Mouse (Mus musculus) neural tube, embryonic 15.5 days (tissue): ENCODE measurements around the gene Scamp2. TPM values are rescaled to one million over a fixed set of nuclear protein-coding genes. Genes with fewer than 3 reads are reported as not detected.

ENCODE experiments used
- ATAC-seq: fragments of 200-750 bp; cut with Nextera tagmentation; 2 replicates; pipeline ENCODE4 v1.8.0; 2017; ENCODE audit warnings: mild to moderate bottlenecking, moderate TSS enrichment, moderate library complexity; ENCODE audit not compliant: low FRiP score
- H3K27ac ChIP-seq: fragments of 300-500 bp; sonication (generic); replicated peaks from 2 replicates; pipeline ENCODE4 v1.5.1; 2015; ENCODE audit warnings: mild to moderate bottlenecking, inconsistent platforms
- H3K27me3 ChIP-seq: fragments of 300-500 bp; sonication (generic); replicated peaks from 2 replicates; pipeline ENCODE4 v1.6.1; 2015; ENCODE audit warnings: inconsistent platforms
- H3K36me3 ChIP-seq: fragments of 300-500 bp; sonication (generic); 2 replicates; pipeline ENCODE4 v1.6.1; 2015; ENCODE audit warnings: inconsistent platforms
- H3K4me1 ChIP-seq: fragments of 300-500 bp; sonication (generic); 2 replicates; pipeline ENCODE4 v1.6.1; 2015; ENCODE audit warnings: inconsistent platforms
- H3K4me2 ChIP-seq: fragments of 300-500 bp; sonication (generic); 2 replicates; pipeline ENCODE4 v1.6.1; 2015; ENCODE audit warnings: inconsistent platforms, mild to moderate bottlenecking, moderate library complexity
- H3K4me3 ChIP-seq: fragments of 300-500 bp; sonication (generic); replicated peaks from 2 replicates; pipeline ENCODE4 v1.5.1; 2015; ENCODE audit warnings: mild to moderate bottlenecking, inconsistent platforms
- H3K9ac ChIP-seq: fragments of 300-500 bp; sonication (generic); replicated peaks from 2 replicates; pipeline ENCODE4 v1.6.1; 2015; ENCODE audit warnings: mild to moderate bottlenecking, inconsistent platforms
- H3K9me3 ChIP-seq: fragments of 300-500 bp; sonication (generic); replicated peaks from 2 replicates; pipeline ENCODE4 v1.6.1; 2016; ENCODE audit warnings: inconsistent platforms
- WGBS: fragments of 180-500 bp; shearing (Covaris S2); methylation state at CpG from one replicate; pipeline ENCODE4 v1.1.7; 2015; ENCODE audit warnings: mixed read lengths; 5-methylcytosine and 5-hydroxymethylcytosine counted together
- polyA plus RNA-seq: library from polyadenylated mRNA; unstranded; fragments of >200 nt; fragmentation: Nextera tagmentation; extraction: Ambion mirVana; gene quantifications from 2 replicates; pipeline ENCODE4 v1.2.1, GENCODE M21; 2015

Scamp2 gene
- polyA plus RNA-seq, 1 experiment from 2014 or later, result 43.5 TPM

- Histone ChIP-seq H3K27ac (no peak overlapping the region), H3K4me1 (peaks cover 20% of the 10 kb centered on the region; the same call in 1 of the 2 replicates), H3K27me3 (peaks cover 13% of the 10 kb centered on the region), H3K9ac (no peak overlapping the region), H3K4me3 (no peak overlapping the region), H3K4me2 (no peak overlapping the region), H3K9me3 (no peaks in the 10 kb centered on the region), H3K36me3 (peaks cover 6% of the 10 kb centered on the region; the same call in 1 of the 2 replicates)
- WGBS, result 16% methylated on average over 3 of the region's 3 CpGs
- ATAC-seq, result no peak
These were observed 40.0 kb downstream of the Scamp2 start for GRCm38 (mm10) chr9:57600620-57601352.

DNA sequence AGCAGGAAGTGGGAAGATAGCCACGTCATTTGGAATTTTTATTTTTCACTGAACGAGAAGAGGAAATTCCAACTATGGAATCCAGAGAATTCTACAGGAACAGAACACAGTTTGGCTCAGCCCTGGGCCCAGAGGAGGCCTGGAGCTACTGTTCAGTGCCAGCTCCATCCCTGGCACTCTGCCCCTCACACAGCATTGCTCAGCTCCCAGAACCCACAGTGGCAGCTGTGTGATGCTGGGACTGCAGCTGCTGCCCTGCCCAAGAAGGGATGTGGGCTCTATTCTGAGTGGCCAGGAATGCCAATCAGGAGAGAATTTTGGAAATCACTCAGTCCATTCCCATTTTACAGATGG lies 40.6 kb downstream of the Scamp2 start:
- no peaks in the 10 kb centered on the region for H3K9me3 ChIP-seq
- peaks cover 26% of the 10 kb centered on the region for H3K4me1 ChIP-seq
- peaks cover 3% of the 10 kb centered on the region; the same call in 1 of the 2 replicates for H3K36me3 ChIP-seq
- peak overlapping the region; percentile 51; the same call in 1 of the 2 replicates for H3K27ac ChIP-seq
- no peak overlapping the region for H3K9ac ChIP-seq
- peaks cover 18% of the 10 kb centered on the region for H3K27me3 ChIP-seq
- H3K4me3 ChIP-seq, result no peak overlapping the region
- ATAC-seq, result 0 out of 2 replicates have a peak, but pooled peaks have one; percentile 33
- WGBS, result 67% methylated on average over 2 of the region's 2 CpGs
- no peak overlapping the region for H3K4me2 ChIP-seq

- Histone ChIP-seq H3K27ac (no peak overlapping the region), H3K27me3 (peaks cover 23% of the 10 kb centered on the region), H3K36me3 (no peaks in the 10 kb centered on the region), H3K9ac (no peak overlapping the region), H3K4me3 (no peak overlapping the region), H3K4me2 (no peak overlapping the region), H3K4me1 (peaks cover 30% of the 10 kb centered on the region), H3K9me3 (no peaks in the 10 kb centered on the region)
- 68% methylated on average over 8 of the region's 8 CpGs for WGBS
- ATAC-seq, result no peak
These were observed 41.4 kb downstream of the Scamp2 start for GRCm38 (mm10) chr9:57602098-57602497.

DNA sequence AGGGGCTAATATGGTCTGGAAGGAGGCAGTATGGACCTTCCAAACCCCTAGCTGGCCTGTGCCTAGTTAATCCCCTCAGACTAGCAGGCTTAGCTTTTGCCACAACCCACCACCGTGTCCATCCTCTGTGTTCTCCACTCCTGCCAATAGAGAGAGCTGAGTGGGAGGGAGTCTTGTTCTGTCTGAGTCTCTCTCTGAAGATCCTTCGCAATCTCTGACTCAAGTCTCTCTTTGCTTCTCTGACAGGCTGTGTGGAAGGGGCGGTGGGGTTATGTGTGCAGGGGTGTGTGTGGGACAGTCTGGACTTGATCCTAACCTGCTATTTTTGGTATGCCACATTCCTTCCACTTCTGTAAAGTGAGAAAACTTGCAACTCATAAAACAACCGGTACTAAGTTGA lies 44.1 kb downstream of the Scamp2 start:
- Histone ChIP-seq H3K9me3 (no peaks in the 10 kb centered on the region), H3K27me3 (peaks cover 28% of the 10 kb centered on the region), H3K4me2 (no peak overlapping the region), H3K4me1 (peaks cover 18% of the 10 kb centered on the region), H3K36me3 (no peaks in the 10 kb centered on the region), H3K4me3 (no peak overlapping the region), H3K27ac (no peak overlapping the region), H3K9ac (no peak overlapping the region)
- 86% methylated on average over 4 of the region's 4 CpGs for WGBS
- no peak for ATAC-seq

- no peak overlapping the region for H3K9ac ChIP-seq
- no peak overlapping the region for H3K27ac ChIP-seq
- WGBS, result 28% methylated on average over 9 of the region's 9 CpGs
- H3K27me3 ChIP-seq, result peaks cover 28% of the 10 kb centered on the region
- no peaks in the 10 kb centered on the region for H3K9me3 ChIP-seq
- peaks cover 18% of the 10 kb centered on the region for H3K4me1 ChIP-seq
- H3K4me2 ChIP-seq, result no peak overlapping the region
- ATAC-seq, result no peak
- H3K36me3 ChIP-seq, result no peaks in the 10 kb centered on the region
- H3K4me3 ChIP-seq, result no peak overlapping the region
These were observed 44.8 kb downstream of the Scamp2 start for GRCm38 (mm10) chr9:57605503-57605902.

DNA sequence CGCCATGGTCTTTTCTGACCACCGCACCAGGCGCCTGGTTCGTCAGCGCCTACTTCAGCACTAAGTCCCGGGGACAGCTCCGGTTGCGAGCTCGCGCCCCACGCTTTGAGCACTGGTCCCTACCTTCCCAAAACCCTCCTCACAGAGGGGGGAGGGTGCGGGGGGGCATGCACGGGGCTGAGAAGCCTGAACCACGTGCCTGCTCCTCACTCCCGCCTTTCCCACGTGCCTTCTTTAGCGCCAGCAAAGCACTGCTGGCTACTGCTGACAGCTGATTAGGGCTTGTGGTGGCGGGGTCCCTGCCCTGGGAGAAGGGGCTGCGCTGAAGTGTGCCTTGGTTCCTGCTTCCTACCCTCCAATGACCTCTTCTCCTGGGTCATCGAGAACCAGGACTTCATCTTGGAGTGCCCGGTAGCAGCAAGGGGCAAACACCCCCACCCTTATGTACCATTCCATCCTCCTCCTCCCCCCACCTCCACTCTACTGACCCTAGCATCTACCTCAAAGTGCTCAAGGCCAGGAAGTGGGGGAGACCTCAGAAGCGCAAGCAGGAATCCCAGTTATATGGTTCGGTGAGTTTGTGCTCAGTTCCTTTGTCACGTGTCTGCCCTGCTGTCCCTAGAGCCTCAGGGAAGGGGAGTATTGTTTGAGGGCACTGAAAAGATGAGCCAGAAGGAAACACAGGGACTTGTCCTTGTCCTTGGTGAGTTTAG lies 45.6 kb downstream of the Scamp2 start, which contains the start of gene Cplx3:
Gene Cplx3, minus strand, starts transcription at position 143 of the 713 bp plus-strand sequence.
- Histone ChIP-seq H3K27ac (no peak within 1 kb of the TSS), H3K36me3 (no peaks in the 10 kb centered on the region), H3K9me3 (no peaks in the 10 kb centered on the region), H3K4me1 (peaks cover 13% of the 10 kb centered on the region), H3K9ac (0 out of 2 replicates have a peak within 1 kb of the TSS, but pooled peaks have one; percentile 17), H3K4me3 (peak within 1 kb of the TSS; percentile 26), H3K27me3 (peaks cover 28% of the 10 kb centered on the region), H3K4me2 (peak within 1 kb of the TSS; percentile 54)
- WGBS, result 4% methylated on average over 24 of the region's 24 CpGs
- 0 out of 2 replicates have a peak, but pooled peaks have one; percentile 39 for ATAC-seq

DNA sequence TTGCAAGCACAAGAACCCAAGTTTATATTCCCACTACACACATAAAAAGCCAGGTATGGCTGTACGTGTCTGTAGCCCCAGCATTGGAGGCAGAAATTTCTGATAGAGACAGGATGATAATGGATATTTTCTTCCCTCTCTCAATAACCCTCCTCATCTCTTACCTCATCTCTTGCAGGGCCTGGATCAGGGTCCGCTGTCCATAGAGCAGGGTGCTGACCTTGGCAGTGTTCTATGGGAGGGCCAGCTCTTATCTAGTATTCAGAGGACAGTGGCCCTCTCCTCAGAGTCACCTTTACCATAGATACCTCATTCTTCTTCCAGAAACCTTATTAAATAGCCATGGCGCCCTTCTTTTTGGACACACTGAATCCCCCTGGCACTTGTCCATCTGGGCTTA lies 49.1 kb downstream of the Scamp2 start:
- ATAC-seq, result no peak
- Histone ChIP-seq H3K4me2 (no peak overlapping the region), H3K9ac (no peak overlapping the region), H3K4me1 (peaks cover 10% of the 10 kb centered on the region), H3K9me3 (no peaks in the 10 kb centered on the region), H3K27ac (no peak overlapping the region), H3K27me3 (peaks cover 24% of the 10 kb centered on the region), H3K36me3 (no peaks in the 10 kb centered on the region), H3K4me3 (no peak overlapping the region)
- 71% methylated on average over 3 of the region's 3 CpGs for WGBS

DNA sequence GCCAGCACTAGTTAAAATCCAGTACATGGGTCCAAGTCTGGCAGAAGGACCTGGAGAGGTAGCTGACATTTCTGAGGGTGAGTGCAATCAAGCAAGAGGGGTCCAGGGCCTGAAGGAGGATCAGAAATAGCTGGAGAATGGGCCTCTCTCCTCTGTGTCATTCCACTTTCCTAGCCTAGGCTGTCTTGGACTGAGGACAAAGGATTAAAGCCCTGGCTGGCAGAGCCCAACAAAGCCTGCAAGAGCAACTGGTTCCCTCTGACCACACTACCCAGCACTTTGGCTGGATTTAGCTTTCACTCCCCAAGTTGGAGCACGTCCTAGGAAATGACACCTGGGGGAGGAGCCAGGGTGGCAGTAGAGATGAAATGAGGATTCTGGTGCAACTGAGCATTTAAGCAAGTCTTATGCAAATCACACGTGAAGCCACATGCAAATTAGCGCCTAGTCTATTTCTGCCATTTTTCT lies 49.6 kb downstream of the Scamp2 start:
- H3K4me1 ChIP-seq, result peaks cover 10% of the 10 kb centered on the region
- ATAC-seq, result no peak
- peaks cover 19% of the 10 kb centered on the region for H3K27me3 ChIP-seq
- no peak overlapping the region for H3K4me3 ChIP-seq
- no peak overlapping the region for H3K27ac ChIP-seq
- H3K4me2 ChIP-seq, result no peak overlapping the region
- H3K36me3 ChIP-seq, result no peaks in the 10 kb centered on the region
- H3K9me3 ChIP-seq, result no peaks in the 10 kb centered on the region
- no peak overlapping the region for H3K9ac ChIP-seq
- WGBS, result 52% methylated on average over 3 of the region's 3 CpGs

GRCm38 (mm10) chr9:57612587-57612986 lies 51.8 kb downstream of the Scamp2 start:
- Histone ChIP-seq H3K9ac (no peak overlapping the region), H3K4me3 (no peak overlapping the region), H3K4me1 (no peaks in the 10 kb centered on the region), H3K27ac (no peak overlapping the region), H3K4me2 (no peak overlapping the region), H3K9me3 (no peaks in the 10 kb centered on the region), H3K27me3 (peaks cover 6% of the 10 kb centered on the region; the same call in 1 of the 2 replicates), H3K36me3 (no peaks in the 10 kb centered on the region)
- 88% methylated on average over 7 of the region's 7 CpGs for WGBS
- no peak for ATAC-seq

GRCm38 (mm10) chr9:57613975-57614374 lies 53.2 kb downstream of the Scamp2 start:
- Histone ChIP-seq H3K4me3 (no peak overlapping the region), H3K4me1 (no peaks in the 10 kb centered on the region), H3K27ac (no peak overlapping the region), H3K9ac (no peak overlapping the region), H3K36me3 (no peaks in the 10 kb centered on the region), H3K4me2 (no peak overlapping the region), H3K9me3 (no peaks in the 10 kb centered on the region), H3K27me3 (no peaks in the 10 kb centered on the region)
- ATAC-seq, result no peak
- 76% methylated on average over 7 of the region's 7 CpGs for WGBS

DNA sequence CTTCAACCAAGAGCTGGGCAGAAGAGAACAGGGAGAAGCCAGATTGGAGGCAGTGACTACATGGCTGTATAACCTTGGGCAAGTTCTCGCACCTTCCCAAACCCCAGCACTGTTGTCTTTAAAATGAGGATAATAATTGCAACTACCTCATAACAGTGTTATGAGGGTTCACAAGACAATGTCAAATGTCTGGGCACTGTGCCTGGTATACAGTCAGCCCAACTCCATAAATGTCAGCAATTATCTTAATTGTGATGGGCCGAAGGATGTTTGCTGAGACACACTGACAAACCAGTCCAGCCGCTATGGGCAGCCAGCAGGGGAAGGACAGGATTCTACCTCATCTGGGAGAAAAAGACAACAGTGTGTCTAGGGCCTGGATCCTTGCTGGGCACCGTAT lies 54.0 kb downstream of the Scamp2 start:
- H3K27ac ChIP-seq, result no peak overlapping the region
- no peaks in the 10 kb centered on the region for H3K27me3 ChIP-seq
- no peak overlapping the region for H3K4me2 ChIP-seq
- no peaks in the 10 kb centered on the region for H3K9me3 ChIP-seq
- H3K36me3 ChIP-seq, result no peaks in the 10 kb centered on the region
- H3K9ac ChIP-seq, result no peak overlapping the region
- H3K4me1 ChIP-seq, result no peaks in the 10 kb centered on the region
- WGBS, result 86% methylated on average over 4 of the region's 4 CpGs
- no peak overlapping the region for H3K4me3 ChIP-seq
- no peak for ATAC-seq
